Mouse (Mus musculus): ENCODE measurements around the gene Socs5. TPM values are rescaled to one million over a fixed set of nuclear protein-coding genes. Genes with fewer than 3 reads are reported as not detected.
A peak's percentile ranks its signal among the peaks of the same experiment; 100 is the strongest.

Socs5 gene
- polyA plus RNA-seq, 1 experiment from 2014 or later, result 11.6 TPM

GRCm38 (mm10) chr17:87080724-87081123 is 26.8 kb upstream of the Socs5 start:
- Histone ChIP-seq H3K9ac (ENCODE audit: low read length) (no peak overlapping the region), H3K36me3 (ENCODE audit: control insufficient read depth, insufficient read depth, low read length) (no peaks in the 10 kb centered on the region), H3K4me2 (ENCODE audit: low read depth, low read length) (no peak overlapping the region), H3K4me1 (replicated peaks; ENCODE audit: control insufficient read depth, insufficient read depth, low read length) (no peaks in the 10 kb centered on the region), H3K9me3 (ENCODE audit: control insufficient read depth, low read length) (no peaks in the 10 kb centered on the region), H3K27ac (ENCODE audit: low read length) (no peak overlapping the region), H3K27me3 (ENCODE audit: control insufficient read depth, insufficient read depth, low read depth, low read length) (no peaks in the 10 kb centered on the region), H3K4me3 (ENCODE audit: low read length) (no peak overlapping the region)
- ATAC-seq (ENCODE audit: low read depth), result no peak
- 81% methylated on average over 7 of the region's 7 CpGs for WGBS

- no peak overlapping the region for H3K9ac ChIP-seq (ENCODE audit: low read length)
- no peaks in the 10 kb centered on the region for H3K9me3 ChIP-seq (ENCODE audit: control insufficient read depth, low read length)
- no peaks in the 10 kb centered on the region for H3K36me3 ChIP-seq (ENCODE audit: control insufficient read depth, insufficient read depth, low read length)
- WGBS, result 86% methylated on average over 4 of the region's 4 CpGs
- no peaks in the 10 kb centered on the region for H3K4me1 ChIP-seq (replicated peaks; ENCODE audit: control insufficient read depth, insufficient read depth, low read length)
- no peak for ATAC-seq (ENCODE audit: low read depth)
- H3K27ac ChIP-seq (ENCODE audit: low read length), result no peak overlapping the region
- H3K4me2 ChIP-seq (ENCODE audit: low read depth, low read length), result no peak overlapping the region
- no peaks in the 10 kb centered on the region for H3K27me3 ChIP-seq (ENCODE audit: control insufficient read depth, insufficient read depth, low read depth, low read length)
- no peak overlapping the region for H3K4me3 ChIP-seq (ENCODE audit: low read length)
Observed at GRCm38 (mm10) chr17:87082547-87082946, 24.9 kb upstream of the Socs5 start.

- no peak overlapping the region for H3K4me3 ChIP-seq (ENCODE audit: low read length)
- no peaks in the 10 kb centered on the region for H3K4me1 ChIP-seq (replicated peaks; ENCODE audit: control insufficient read depth, insufficient read depth, low read length)
- H3K27ac ChIP-seq (ENCODE audit: low read length), result no peak overlapping the region
- no peak overlapping the region for H3K9ac ChIP-seq (ENCODE audit: low read length)
- no peak for ATAC-seq (ENCODE audit: low read depth)
- H3K27me3 ChIP-seq (ENCODE audit: control insufficient read depth, insufficient read depth, low read depth, low read length), result no peaks in the 10 kb centered on the region
- H3K4me2 ChIP-seq (ENCODE audit: low read depth, low read length), result no peak overlapping the region
- WGBS, result 79% methylated on average over 5 of the region's 5 CpGs
- no peaks in the 10 kb centered on the region for H3K36me3 ChIP-seq (ENCODE audit: control insufficient read depth, insufficient read depth, low read length)
- no peaks in the 10 kb centered on the region for H3K9me3 ChIP-seq (ENCODE audit: control insufficient read depth, low read length)
Observed at GRCm38 (mm10) chr17:87083671-87084070, 23.8 kb upstream of the Socs5 start.

- H3K4me1 ChIP-seq (replicated peaks; ENCODE audit: control insufficient read depth, insufficient read depth, low read length), result no peaks in the 10 kb centered on the region
- no peaks in the 10 kb centered on the region for H3K27me3 ChIP-seq (ENCODE audit: control insufficient read depth, insufficient read depth, low read depth, low read length)
- H3K9ac ChIP-seq (ENCODE audit: low read length), result no peak overlapping the region
- no peak overlapping the region for H3K4me2 ChIP-seq (ENCODE audit: low read depth, low read length)
- ATAC-seq (ENCODE audit: low read depth), result no peak
- no peak overlapping the region for H3K4me3 ChIP-seq (ENCODE audit: low read length)
- 79% methylated on average over 6 of the region's 6 CpGs for WGBS
- no peaks in the 10 kb centered on the region for H3K36me3 ChIP-seq (ENCODE audit: control insufficient read depth, insufficient read depth, low read length)
- H3K27ac ChIP-seq (ENCODE audit: low read length), result no peak overlapping the region
- no peaks in the 10 kb centered on the region for H3K9me3 ChIP-seq (ENCODE audit: control insufficient read depth, low read length)
Observed at GRCm38 (mm10) chr17:87085726-87086125, 21.8 kb upstream of the Socs5 start.

- Histone ChIP-seq H3K4me3 (ENCODE audit: low read length) (no peak overlapping the region), H3K4me1 (replicated peaks; ENCODE audit: control insufficient read depth, insufficient read depth, low read length) (no peaks in the 10 kb centered on the region), H3K36me3 (ENCODE audit: control insufficient read depth, insufficient read depth, low read length) (no peaks in the 10 kb centered on the region), H3K9ac (ENCODE audit: low read length) (no peak overlapping the region), H3K27me3 (ENCODE audit: control insufficient read depth, insufficient read depth, low read depth, low read length) (no peaks in the 10 kb centered on the region), H3K4me2 (ENCODE audit: low read depth, low read length) (no peak overlapping the region), H3K9me3 (ENCODE audit: control insufficient read depth, low read length) (no peaks in the 10 kb centered on the region), H3K27ac (ENCODE audit: low read length) (no peak overlapping the region)
- no peak for ATAC-seq (ENCODE audit: low read depth)
- 88% methylated on average over 7 of the region's 7 CpGs for WGBS
Observed at GRCm38 (mm10) chr17:87089296-87089695, 18.2 kb upstream of the Socs5 start.

- WGBS, result 69% methylated on average over 5 of the region's 5 CpGs
Observed at GRCm38 (mm10) chr17:87093061-87093460, 14.4 kb upstream of the Socs5 start.

GRCm38 (mm10) chr17:87096951-87097350 is 10.5 kb upstream of the Socs5 start:
- H3K4me2 ChIP-seq (ENCODE audit: low read depth, low read length), result no peak overlapping the region
- H3K27ac ChIP-seq (ENCODE audit: low read length), result no peak overlapping the region
- H3K36me3 ChIP-seq (ENCODE audit: control insufficient read depth, insufficient read depth, low read length), result no peaks in the 10 kb centered on the region
- H3K4me3 ChIP-seq (ENCODE audit: low read length), result no peak overlapping the region
- no peak overlapping the region for H3K9ac ChIP-seq (ENCODE audit: low read length)
- WGBS, result 57% methylated on average over 2 of the region's 2 CpGs
- no peak for ATAC-seq (ENCODE audit: low read depth)
- no peaks in the 10 kb centered on the region for H3K4me1 ChIP-seq (replicated peaks; ENCODE audit: control insufficient read depth, insufficient read depth, low read length)
- H3K9me3 ChIP-seq (ENCODE audit: control insufficient read depth, low read length), result no peaks in the 10 kb centered on the region
- no peaks in the 10 kb centered on the region for H3K27me3 ChIP-seq (ENCODE audit: control insufficient read depth, insufficient read depth, low read depth, low read length)

More at GRCm38 (mm10) chr17:87093061-87093460, 14.4 kb upstream of the Socs5 start:
- Histone ChIP-seq H3K27ac (ENCODE audit: low read length) (no peak overlapping the region), H3K9ac (ENCODE audit: low read length) (no peak overlapping the region), H3K4me1 (replicated peaks; ENCODE audit: control insufficient read depth, insufficient read depth, low read length) (no peaks in the 10 kb centered on the region), H3K9me3 (ENCODE audit: control insufficient read depth, low read length) (no peaks in the 10 kb centered on the region), H3K27me3 (ENCODE audit: control insufficient read depth, insufficient read depth, low read depth, low read length) (no peaks in the 10 kb centered on the region), H3K36me3 (ENCODE audit: control insufficient read depth, insufficient read depth, low read length) (no peaks in the 10 kb centered on the region), H3K4me2 (ENCODE audit: low read depth, low read length) (no peak overlapping the region), H3K4me3 (ENCODE audit: low read length) (no peak overlapping the region)
- no peak for ATAC-seq (ENCODE audit: low read depth)

GRCm38 (mm10) chr17:87097576-87097975 is 9.9 kb upstream of the Socs5 start:
- 81% methylated on average over 5 of the region's 5 CpGs for WGBS
- ATAC-seq (ENCODE audit: low read depth), result no peak

GRCm38 (mm10) chr17:87100947-87101346 is 6.5 kb upstream of the Socs5 start:
- Histone ChIP-seq H3K27me3 (ENCODE audit: control insufficient read depth, insufficient read depth, low read depth, low read length) (no peaks in the 10 kb centered on the region), H3K27ac (ENCODE audit: low read length) (no peak overlapping the region), H3K4me2 (ENCODE audit: low read depth, low read length) (no peak overlapping the region), H3K4me1 (replicated peaks; ENCODE audit: control insufficient read depth, insufficient read depth, low read length) (peaks cover 3% of the 10 kb centered on the region), H3K9me3 (ENCODE audit: control insufficient read depth, low read length) (no peaks in the 10 kb centered on the region), H3K9ac (ENCODE audit: low read length) (no peak overlapping the region), H3K4me3 (ENCODE audit: low read length) (no peak overlapping the region), H3K36me3 (ENCODE audit: control insufficient read depth, insufficient read depth, low read length) (no peaks in the 10 kb centered on the region)
- WGBS, result 64% methylated on average over 4 of the region's 4 CpGs
- no peak for ATAC-seq (ENCODE audit: low read depth)

More at GRCm38 (mm10) chr17:87097576-87097975, 9.9 kb upstream of the Socs5 start:
- Histone ChIP-seq H3K4me3 (ENCODE audit: low read length) (no peak overlapping the region), H3K4me1 (replicated peaks; ENCODE audit: control insufficient read depth, insufficient read depth, low read length) (no peaks in the 10 kb centered on the region; the same call in 1 of the 2 replicates), H3K27me3 (ENCODE audit: control insufficient read depth, insufficient read depth, low read depth, low read length) (no peaks in the 10 kb centered on the region), H3K9me3 (ENCODE audit: control insufficient read depth, low read length) (no peaks in the 10 kb centered on the region), H3K36me3 (ENCODE audit: control insufficient read depth, insufficient read depth, low read length) (no peaks in the 10 kb centered on the region), H3K27ac (ENCODE audit: low read length) (no peak overlapping the region), H3K4me2 (ENCODE audit: low read depth, low read length) (no peak overlapping the region), H3K9ac (ENCODE audit: low read length) (no peak overlapping the region)

GRCm38 (mm10) chr17:87102636-87103035 is 4.8 kb upstream of the Socs5 start:
- WGBS, result 15% methylated on average over 8 of the region's 8 CpGs
- no peak for ATAC-seq (ENCODE audit: low read depth)
- Histone ChIP-seq H3K9me3 (ENCODE audit: control insufficient read depth, low read length) (no peaks in the 10 kb centered on the region), H3K9ac (ENCODE audit: low read length) (no peak overlapping the region), H3K36me3 (ENCODE audit: control insufficient read depth, insufficient read depth, low read length) (no peaks in the 10 kb centered on the region), H3K27me3 (ENCODE audit: control insufficient read depth, insufficient read depth, low read depth, low read length) (no peaks in the 10 kb centered on the region), H3K4me1 (replicated peaks; ENCODE audit: control insufficient read depth, insufficient read depth, low read length) (peaks cover 10% of the 10 kb centered on the region), H3K4me2 (ENCODE audit: low read depth, low read length) (peak overlapping the region; percentile 21; the same call in 1 of the 2 replicates), H3K27ac (ENCODE audit: low read length) (no peak overlapping the region), H3K4me3 (ENCODE audit: low read length) (0 out of 2 replicates have a peak overlapping the region, but pooled peaks have one; percentile 2)
